Mouse (Mus musculus) intestine, embryonic 15.5 days (tissue): ENCODE data around the gene Pheta2. TPM values are rescaled to one million over a fixed set of nuclear protein-coding genes. Genes with fewer than 3 reads are reported as not detected.

ENCODE experiments used
- ATAC-seq: fragments of 200-750 bp; cut with Nextera tagmentation; 2 replicates; pipeline ENCODE4 v1.8.0; 2017; ENCODE audit warnings: moderate TSS enrichment, moderate library complexity
- H3K27ac ChIP-seq: fragments of 300-500 bp; sonication (generic); 2 replicates; pipeline ENCODE4 v1.5.1; 2015; ENCODE audit warnings: mild to moderate bottlenecking, inconsistent platforms
- H3K27me3 ChIP-seq: fragments of 300-500 bp; sonication (generic); replicated peaks from 2 replicates; pipeline ENCODE4 v1.6.1; 2015; ENCODE audit warnings: inconsistent platforms
- H3K36me3 ChIP-seq: fragments of 300-500 bp; sonication (generic); 2 replicates; pipeline ENCODE4 v1.6.1; 2015; ENCODE audit warnings: inconsistent platforms
- H3K4me1 ChIP-seq: fragments of 300-500 bp; sonication (generic); replicated peaks from 2 replicates; pipeline ENCODE4 v1.6.1; 2015; ENCODE audit warnings: inconsistent platforms
- H3K4me2 ChIP-seq: fragments of 300-500 bp; sonication (generic); replicated peaks from 2 replicates; pipeline ENCODE4 v1.6.1; 2015; ENCODE audit warnings: mild to moderate bottlenecking, inconsistent platforms
- H3K4me3 ChIP-seq: fragments of 300-500 bp; sonication (generic); replicated peaks from 2 replicates; pipeline ENCODE4 v1.5.1; 2015; ENCODE audit warnings: inconsistent platforms
- H3K9ac ChIP-seq: fragments of 300-500 bp; sonication (generic); 2 replicates; pipeline ENCODE4 v1.6.1; 2015; ENCODE audit warnings: inconsistent platforms
- H3K9me3 ChIP-seq: fragments of 300-500 bp; sonication (generic); 2 replicates; pipeline ENCODE4 v1.6.1; 2016; ENCODE audit warnings: inconsistent platforms
- WGBS: fragments of 180-500 bp; shearing (Covaris S2); methylation state at CpG from one replicate; pipeline ENCODE4 v1.1.7; 2015; 5-methylcytosine and 5-hydroxymethylcytosine counted together
- polyA plus RNA-seq: library from polyadenylated mRNA; unstranded; fragments of >200 nt; fragmentation: Nextera tagmentation; extraction: Ambion mirVana; gene quantifications from 2 replicates; pipeline ENCODE4 v1.2.1, GENCODE M21; 2015

Gene Pheta2
- polyA plus RNA-seq, 1 experiment from 2014 or later: 13.1 TPM

GRCm38 (mm10) chr15:82345820-82346470, 7.2 kb downstream of the Pheta2 start:
- H3K36me3 ChIP-seq: peaks cover 29% of the 10 kb centered on the region
- H3K9me3 ChIP-seq: no peaks in the 10 kb centered on the region
- H3K27me3 ChIP-seq: no peaks in the 10 kb centered on the region
- ATAC-seq: peak; percentile 97
- H3K4me3 ChIP-seq: peak overlapping the region; percentile 74
- H3K27ac ChIP-seq: peak overlapping the region; percentile 88
- peak overlapping the region; percentile 77 for H3K9ac ChIP-seq
- peak overlapping the region; percentile 66 for H3K4me2 ChIP-seq
- peaks cover 37% of the 10 kb centered on the region for H3K4me1 ChIP-seq
- under 1% methylated on average over 51 of the region's 51 CpGs for WGBS

- H3K4me1 ChIP-seq: peaks cover 31% of the 10 kb centered on the region
- H3K4me2 ChIP-seq: peak overlapping the region; percentile 66
- H3K36me3 ChIP-seq: peaks cover 31% of the 10 kb centered on the region
- peak overlapping the region; percentile 77 for H3K9ac ChIP-seq
- no peaks in the 10 kb centered on the region for H3K27me3 ChIP-seq
- 45% methylated on average over 14 of the region's 14 CpGs for WGBS
- H3K9me3 ChIP-seq: no peaks in the 10 kb centered on the region
- H3K4me3 ChIP-seq: peak overlapping the region; percentile 74
- no peak for ATAC-seq
- H3K27ac ChIP-seq: peak overlapping the region; percentile 88
These were observed 8.0 kb downstream of the Pheta2 start for GRCm38 (mm10) chr15:82346580-82347302.

GRCm38 (mm10) chr15:82347303-82347676, 8.5 kb downstream of the Pheta2 start:
- H3K9me3 ChIP-seq: no peaks in the 10 kb centered on the region
- peak overlapping the region; percentile 74 for H3K4me3 ChIP-seq
- H3K9ac ChIP-seq: peak overlapping the region; percentile 77
- peaks cover 29% of the 10 kb centered on the region for H3K4me1 ChIP-seq
- WGBS: 75% methylated on average over 4 of the region's 4 CpGs
- ATAC-seq: no peak
- H3K27me3 ChIP-seq: no peaks in the 10 kb centered on the region
- peaks cover 31% of the 10 kb centered on the region for H3K36me3 ChIP-seq
- peak overlapping the region; percentile 66 for H3K4me2 ChIP-seq
- H3K27ac ChIP-seq: peak overlapping the region; percentile 88

DNA sequence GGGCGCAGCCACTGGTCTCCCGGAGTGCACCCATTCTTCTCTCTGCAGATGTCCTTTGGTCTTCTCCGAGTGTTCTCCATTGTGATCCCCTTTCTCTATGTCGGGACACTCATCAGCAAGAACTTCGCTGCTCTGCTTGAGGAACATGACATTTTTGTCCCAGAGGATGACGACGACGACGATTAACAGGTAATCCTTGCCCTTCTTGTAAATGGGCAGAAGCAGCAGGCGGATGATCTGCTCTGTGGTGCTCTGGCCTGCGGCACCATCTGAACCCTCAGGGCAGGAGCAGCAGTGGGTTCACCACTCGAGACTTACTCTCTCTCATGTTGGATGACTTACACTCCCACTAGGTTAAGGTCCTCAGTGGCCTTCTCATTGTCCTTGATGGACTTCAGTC, 9.1 kb downstream of the Pheta2 start:
- Histone ChIP-seq H3K36me3 (peaks cover 31% of the 10 kb centered on the region), H3K4me1 (peaks cover 33% of the 10 kb centered on the region), H3K9me3 (no peaks in the 10 kb centered on the region), H3K4me3 (no peak overlapping the region), H3K27ac (no peak overlapping the region), H3K4me2 (no peak overlapping the region; the same call in 1 of the 2 replicates), H3K9ac (no peak overlapping the region), H3K27me3 (no peaks in the 10 kb centered on the region)
- 94% methylated on average over 12 of the region's 12 CpGs for WGBS
- ATAC-seq: no peak

DNA sequence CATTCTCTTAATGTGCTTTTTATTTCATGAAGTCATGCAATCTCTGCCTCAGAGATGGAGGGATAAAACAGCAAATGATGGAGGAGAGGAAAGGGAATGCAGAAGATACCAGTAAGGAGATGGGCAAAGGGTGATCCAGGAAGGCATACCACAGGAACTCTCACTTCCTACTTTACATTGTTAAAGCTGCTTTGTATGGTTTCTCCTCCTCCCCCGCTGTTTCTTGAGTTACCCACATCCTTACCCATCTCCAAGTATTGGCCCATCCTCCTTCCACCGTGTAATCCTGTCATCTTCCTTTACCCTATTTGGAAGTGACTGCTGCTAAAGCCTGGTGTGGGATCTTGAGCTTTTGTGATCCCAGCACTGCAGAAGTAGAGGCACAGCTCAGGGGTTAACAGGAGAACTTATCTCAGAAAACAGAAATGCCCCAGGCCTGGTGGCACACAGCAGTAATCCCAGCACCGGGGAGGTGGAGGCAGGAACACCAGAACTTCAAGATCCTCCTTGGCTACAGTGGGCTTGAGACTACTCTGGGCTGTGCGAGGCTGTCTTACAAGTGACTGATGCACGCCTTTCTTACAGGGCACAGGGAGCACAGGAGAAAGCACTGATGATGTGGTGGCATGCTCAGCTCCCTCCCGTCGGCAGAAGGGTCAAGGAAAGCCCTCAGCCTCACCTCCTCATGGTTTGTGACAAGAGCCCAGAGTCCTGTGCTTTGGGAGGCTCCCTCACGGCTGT, 9.7 kb downstream of the Pheta2 start:
- no peaks in the 10 kb centered on the region for H3K27me3 ChIP-seq
- no peak overlapping the region for H3K4me2 ChIP-seq
- H3K36me3 ChIP-seq: peaks cover 31% of the 10 kb centered on the region
- H3K4me3 ChIP-seq: no peak overlapping the region
- no peak overlapping the region for H3K27ac ChIP-seq
- no peaks in the 10 kb centered on the region for H3K9me3 ChIP-seq
- H3K9ac ChIP-seq: no peak overlapping the region
- ATAC-seq: no peak
- H3K4me1 ChIP-seq: peaks cover 38% of the 10 kb centered on the region
- 82% methylated on average over 8 of the region's 8 CpGs for WGBS

GRCm38 (mm10) chr15:82348999-82349341, 10.2 kb downstream of the Pheta2 start:
- ATAC-seq: no peak
- H3K9ac ChIP-seq: no peak overlapping the region
- no peaks in the 10 kb centered on the region for H3K9me3 ChIP-seq
- no peak overlapping the region for H3K4me2 ChIP-seq
- no peak overlapping the region for H3K27ac ChIP-seq
- WGBS: 73% methylated on average over 2 of the region's 2 CpGs
- no peaks in the 10 kb centered on the region for H3K27me3 ChIP-seq
- peaks cover 31% of the 10 kb centered on the region for H3K36me3 ChIP-seq
- H3K4me1 ChIP-seq: peaks cover 34% of the 10 kb centered on the region
- no peak overlapping the region for H3K4me3 ChIP-seq

GRCm38 (mm10) chr15:82350349-82350748, 11.6 kb downstream of the Pheta2 start:
- 63% methylated on average over 4 of the region's 4 CpGs for WGBS
- H3K9ac ChIP-seq: no peak overlapping the region

GRCm38 (mm10) chr15:82351480-82351879, 12.7 kb downstream of the Pheta2 start:
- Histone ChIP-seq H3K4me1 (peaks cover 37% of the 10 kb centered on the region), H3K27ac (0 out of 2 replicates have a peak overlapping the region, but pooled peaks have one; percentile 25), H3K9me3 (no peaks in the 10 kb centered on the region), H3K4me2 (peak overlapping the region; percentile 75; the same call in 1 of the 2 replicates), H3K36me3 (peaks cover 31% of the 10 kb centered on the region), H3K4me3 (no peak overlapping the region), H3K27me3 (no peaks in the 10 kb centered on the region), H3K9ac (no peak overlapping the region)
- WGBS: 63% methylated on average over 3 of the region's 3 CpGs
- ATAC-seq: peak; percentile 15; the same call in 1 of the 2 replicates

More at GRCm38 (mm10) chr15:82350349-82350748, 11.6 kb downstream of the Pheta2 start:
- no peak for ATAC-seq
- Histone ChIP-seq H3K4me3 (no peak overlapping the region), H3K27me3 (no peaks in the 10 kb centered on the region), H3K4me1 (peaks cover 37% of the 10 kb centered on the region), H3K27ac (0 out of 2 replicates have a peak overlapping the region, but pooled peaks have one; percentile 6), H3K4me2 (0 out of 2 replicates have a peak overlapping the region, but pooled peaks have one; percentile 7), H3K36me3 (peaks cover 31% of the 10 kb centered on the region), H3K9me3 (no peaks in the 10 kb centered on the region)

DNA sequence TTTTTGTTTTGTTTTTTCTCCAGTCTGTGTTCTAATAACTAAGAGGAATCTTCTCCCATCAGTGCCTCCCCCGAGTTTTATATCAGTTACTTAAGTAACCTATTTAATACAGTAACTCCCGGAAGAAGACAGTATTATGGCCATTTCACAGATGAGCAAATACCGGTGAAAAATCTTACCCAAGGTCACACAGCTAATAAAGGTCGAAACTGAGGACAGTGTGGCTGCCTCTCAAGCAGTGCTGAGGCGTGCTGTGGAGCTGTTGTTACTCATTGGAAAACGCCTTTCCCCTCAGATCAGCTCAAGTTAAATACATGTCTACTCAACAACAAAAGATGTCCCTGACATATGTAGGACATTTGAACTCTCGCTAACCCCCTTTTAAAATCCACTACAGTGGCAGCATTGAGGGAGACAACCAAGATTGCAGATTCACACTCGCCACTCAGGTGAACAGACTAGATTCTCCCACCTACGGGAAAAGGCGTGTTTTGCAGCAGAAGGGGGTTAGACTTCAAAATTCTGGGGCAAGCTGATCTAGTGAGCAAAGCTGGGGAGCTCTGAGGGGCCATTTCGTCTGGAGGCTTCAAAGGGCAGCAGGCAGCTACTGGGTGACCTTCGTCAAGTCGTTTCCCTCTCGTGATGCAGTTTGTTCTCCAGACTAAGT, 14.5 kb downstream of the Pheta2 start:
- Histone ChIP-seq H3K9ac (peak overlapping the region; percentile 97), H3K27me3 (no peaks in the 10 kb centered on the region), H3K4me1 (peaks cover 24% of the 10 kb centered on the region; the same call in 1 of the 2 replicates), H3K36me3 (peaks cover 26% of the 10 kb centered on the region), H3K4me2 (peak overlapping the region; percentile 75), H3K27ac (peak overlapping the region; percentile 75), H3K9me3 (no peaks in the 10 kb centered on the region), H3K4me3 (peak overlapping the region; percentile 80)
- WGBS: 18% methylated on average over 14 of the region's 14 CpGs
- no peak for ATAC-seq

- Histone ChIP-seq H3K27me3 (no peaks in the 10 kb centered on the region), H3K36me3 (peaks cover 20% of the 10 kb centered on the region), H3K9me3 (no peaks in the 10 kb centered on the region), H3K27ac (peak overlapping the region; percentile 75), H3K4me1 (peaks cover 27% of the 10 kb centered on the region), H3K9ac (peak overlapping the region; percentile 97), H3K4me2 (peak overlapping the region; percentile 75), H3K4me3 (peak overlapping the region; percentile 80)
- ATAC-seq: peak; percentile 49
- under 1% methylated on average over 23 of the region's 23 CpGs for WGBS
These were observed 15.0 kb downstream of the Pheta2 start for GRCm38 (mm10) chr15:82353745-82354113.

DNA sequence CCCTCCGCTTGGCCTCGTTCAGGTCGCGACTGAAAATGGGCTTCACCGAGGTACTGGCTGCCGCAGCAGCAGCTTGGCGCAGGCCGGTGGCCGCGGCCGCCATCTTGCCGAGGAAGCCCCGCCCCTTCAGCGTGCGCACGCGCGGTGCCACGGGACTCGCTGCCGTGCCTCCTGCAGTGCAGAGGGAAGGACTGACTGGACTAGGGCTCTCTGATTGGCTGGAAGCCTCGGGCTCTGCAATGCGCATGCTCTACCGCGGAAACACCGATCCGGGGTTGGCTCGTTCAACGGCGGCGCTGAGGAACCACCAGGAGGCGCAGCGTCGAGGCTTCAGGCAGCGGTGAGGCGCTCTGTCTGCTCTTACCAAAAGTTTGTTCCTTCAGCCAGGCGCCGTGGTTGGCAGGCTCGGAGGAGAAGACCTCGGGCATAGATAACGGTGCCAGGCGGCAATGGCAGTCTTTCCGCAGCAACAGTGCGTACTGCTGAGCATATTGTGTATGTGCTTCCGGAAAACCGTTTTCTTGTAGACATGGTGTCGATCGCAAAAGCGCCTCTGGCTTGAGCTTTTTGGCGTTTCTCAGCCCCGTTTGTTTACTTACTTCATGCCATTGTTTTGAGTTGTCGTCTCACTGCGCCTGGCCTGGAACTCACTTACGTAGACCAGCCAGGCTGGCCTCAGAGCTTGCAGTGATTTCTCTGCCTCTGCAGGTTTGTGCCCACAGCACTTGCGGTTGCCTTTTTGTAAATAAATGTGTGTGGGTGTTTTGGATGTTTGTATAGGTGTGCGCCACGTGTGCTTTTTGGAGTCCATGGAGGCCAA, 15.6 kb downstream of the Pheta2 start, which contains the start of gene Ndufa6:
Ndufa6 (minus strand) TSS at position 197 of the 820 bp plus-strand sequence.
- ATAC-seq: peak; percentile 98
- Histone ChIP-seq H3K9me3 (no peaks in the 10 kb centered on the region), H3K9ac (peak within 1 kb of the TSS; percentile 97), H3K4me1 (peaks cover 28% of the 10 kb centered on the region), H3K27ac (peak within 1 kb of the TSS; percentile 86), H3K36me3 (peaks cover 16% of the 10 kb centered on the region), H3K4me2 (peak within 1 kb of the TSS; percentile 75), H3K27me3 (no peaks in the 10 kb centered on the region), H3K4me3 (peak within 1 kb of the TSS; percentile 80)
- WGBS: 1% methylated on average over 57 of the region's 57 CpGs
